Comparison of ENCODE assay signal across 8 mouse cellular contexts in genomic region chr9:114934231-114934630, GRCm38 (mm10). TPM values are rescaled to one million over a fixed set of nuclear protein-coding genes. Genes with fewer than 3 reads are reported as not detected.
A peak's percentile ranks its signal among the peaks of the same experiment; 100 is the strongest.
DNase-seq lines count a peak whose midpoint lies in the region; ATAC-seq lines count a peak whose summit lies in the region.

No protein-coding gene starts in this region.

- 61% methylated on average over 11 of the region's 11 CpGs for WGBS in lung, embryonic 15.5 days
- 58% methylated on average over 11 of the region's 11 CpGs for WGBS in embryonic facial prominence, embryonic 14.5 days
- WGBS in limb, embryonic 11.5 days: 63% methylated on average over 11 of the region's 11 CpGs

- H3K4me1 ChIP-seq in lung, embryonic 15.5 days: peaks cover 14% of the 10 kb centered on the region
- H3K4me1 ChIP-seq in embryonic facial prominence, embryonic 14.5 days (ENCODE audit: control insufficient read depth, insufficient read depth, low read length): peaks cover 11% of the 10 kb centered on the region
- H3K4me1 ChIP-seq in limb, embryonic 11.5 days (ENCODE audit: control insufficient read depth, insufficient read depth, low read length): peaks cover 7% of the 10 kb centered on the region; the same call in 1 of the 2 replicates

- H3K9ac ChIP-seq in lung, embryonic 15.5 days: no peak overlapping the region
- 0 out of 2 replicates have a peak overlapping the region, but pooled peaks have one; percentile 70 for H3K9ac ChIP-seq in embryonic facial prominence, embryonic 14.5 days (ENCODE audit: low read depth, low read length)
- no peak overlapping the region for H3K9ac ChIP-seq in limb, embryonic 11.5 days (ENCODE audit: low read length)

- intact Hi-C loops in gastrocnemius, postnatal 36 days (cut with DNase I): no loop called here

- H3K4me2 ChIP-seq in lung, embryonic 15.5 days: peak overlapping the region; percentile 96
- peak overlapping the region; percentile 92 for H3K4me2 ChIP-seq in embryonic facial prominence, embryonic 14.5 days (ENCODE audit: low read depth, low read length)
- peak overlapping the region; percentile 92; the same call in 1 of the 2 replicates for H3K4me2 ChIP-seq in limb, embryonic 11.5 days (ENCODE audit: low read depth, severe bottlenecking)

- H3K4me3 ChIP-seq in lung, embryonic 15.5 days: peak overlapping the region; percentile 65
- peak overlapping the region; percentile 78 for H3K4me3 ChIP-seq in embryonic facial prominence, embryonic 14.5 days (ENCODE audit: low read depth, low read length)
- no peak overlapping the region for H3K4me3 ChIP-seq in limb, embryonic 11.5 days (ENCODE audit: low read depth, low read length)

- no peaks in the 10 kb centered on the region for H3K27me3 ChIP-seq in lung, embryonic 15.5 days
- no peaks in the 10 kb centered on the region for H3K27me3 ChIP-seq in embryonic facial prominence, embryonic 14.5 days (replicated peaks; ENCODE audit: control insufficient read depth, insufficient read depth, low read length)
- H3K27me3 ChIP-seq in limb, embryonic 11.5 days (ENCODE audit: control insufficient read depth, insufficient read depth, low read length): no peaks in the 10 kb centered on the region

- DNase-seq in lung, postnatal 14 days: no peak
- DNase-seq in embryonic facial prominence, embryonic 14.5 days (ENCODE audit: low spot score): no peak
- no peak for DNase-seq in limb, embryonic 11.5 days (ENCODE audit: low spot score)
- DNase-seq in natural killer cell, adult 2 months (ENCODE audit: low spot score in 2 of 2): peak; percentile 5 to 21
- DNase-seq in cerebellum, postnatal 4 days (ENCODE audit: low spot score in 2 of 2): no peak
- no peak for DNase-seq in gastrocnemius, postnatal 36 days

- peak overlapping the region; percentile 20; the same call in 1 of the 2 replicates for H3K27ac ChIP-seq in lung, embryonic 15.5 days
- peak overlapping the region; percentile 28; the same call in 1 of the 2 replicates for H3K27ac ChIP-seq in embryonic facial prominence, embryonic 14.5 days (replicated peaks; ENCODE audit: low read depth, low read length)
- H3K27ac ChIP-seq in limb, embryonic 11.5 days (replicated peaks; ENCODE audit: low read depth, low read length): no peak overlapping the region

- no peaks in the 10 kb centered on the region for H3K36me3 ChIP-seq in lung, embryonic 15.5 days
- H3K36me3 ChIP-seq in embryonic facial prominence, embryonic 14.5 days (ENCODE audit: control insufficient read depth, insufficient read depth, low read length): no peaks in the 10 kb centered on the region
- H3K36me3 ChIP-seq in limb, embryonic 11.5 days (ENCODE audit: control insufficient read depth, insufficient read depth, low read length): no peaks in the 10 kb centered on the region

- no peak for ATAC-seq in lung, embryonic 15.5 days (ENCODE audit: borderline replicate concordance, extremely low read depth, low FRiP score, low TSS enrichment)
- ATAC-seq in embryonic facial prominence, embryonic 14.5 days (ENCODE audit: low read depth): no peak
- ATAC-seq in limb, embryonic 11.5 days (ENCODE audit: insufficient number of reproducible peaks, low FRiP score, low TSS enrichment, low read depth): no peak
- ATAC-seq in erythroid progenitor cell, adult 5-6 weeks (replicated peaks; ENCODE audit: low FRiP score, poor library complexity, severe bottlenecking): no peak

- H3K9me3 ChIP-seq in lung, embryonic 15.5 days: no peaks in the 10 kb centered on the region
- no peaks in the 10 kb centered on the region for H3K9me3 ChIP-seq in embryonic facial prominence, embryonic 14.5 days (ENCODE audit: control insufficient read depth, low read length)
- H3K9me3 ChIP-seq in limb, embryonic 11.5 days (ENCODE audit: control insufficient read depth, low read length): no peaks in the 10 kb centered on the region

RNA-seq across cellular contexts. Expression of gene Gpd1l, which starts 0.4 kb away (rescaled TPM):
- 16.4 and 17.9 TPM in 2 replicates for polyA plus RNA-seq in lung, embryonic 15.5 days (2015; fragmentation: Nextera tagmentation; extraction: Ambion mirVana)
- polyA plus RNA-seq in embryonic facial prominence, embryonic 14.5 days (2014; fragmentation: Nextera tagmentation; extraction: Ambion mirVana): 9.1 and 10.3 TPM in 2 replicates
- 6.7 and 7.8 TPM in 2 replicates for polyA plus RNA-seq in limb, embryonic 11.5 days (2014; fragmentation: Nextera tagmentation; extraction: Ambion mirVana)
- 8.6 and 12.2 TPM in 2 replicates for total RNA-seq in erythroid progenitor cell, adult 5-6 weeks (2015; ENCODE audit: low replicate concordance)
- 3.3 and 7.6 TPM in 2 replicates for total RNA-seq in erythroid progenitor cell, adult 5-6 weeks (2017; ENCODE audit: low replicate concordance)
- 10 to 100 TPM; 16.5 to 18.5 TPM for total RNA-seq in gastrocnemius, postnatal 36 days (2021)

RNA-seq across cellular contexts. Expression of gene Osbpl10, which starts 44.1 kb away (rescaled TPM):
- 2.4 and 3.5 TPM in 2 replicates for polyA plus RNA-seq in lung, embryonic 15.5 days (2015; fragmentation: Nextera tagmentation; extraction: Ambion mirVana)
- polyA plus RNA-seq in embryonic facial prominence, embryonic 14.5 days (2014; fragmentation: Nextera tagmentation; extraction: Ambion mirVana): 2.1 and 2.7 TPM in 2 replicates
- polyA plus RNA-seq in limb, embryonic 11.5 days (2014; fragmentation: Nextera tagmentation; extraction: Ambion mirVana): 1.3 and 1.4 TPM in 2 replicates
- not detected in 2 replicates for total RNA-seq in erythroid progenitor cell, adult 5-6 weeks (2015; ENCODE audit: low replicate concordance)
- total RNA-seq in erythroid progenitor cell, adult 5-6 weeks (2017; ENCODE audit: low replicate concordance): 0.39 TPM in 1 of 2 replicates, not detected in the other
- total RNA-seq in gastrocnemius, postnatal 36 days (2021): 1 to 10 TPM; 2.5 to 5.1 TPM

RNA-seq across cellular contexts. Expression of gene Rps27rt, which starts 48.3 kb away (rescaled TPM):
- polyA plus RNA-seq in lung, embryonic 15.5 days (2015; fragmentation: Nextera tagmentation; extraction: Ambion mirVana): 323 and 371 TPM in 2 replicates
- polyA plus RNA-seq in embryonic facial prominence, embryonic 14.5 days (2014; fragmentation: Nextera tagmentation; extraction: Ambion mirVana): 497 and 574 TPM in 2 replicates
- 365 and 432 TPM in 2 replicates for polyA plus RNA-seq in limb, embryonic 11.5 days (2014; fragmentation: Nextera tagmentation; extraction: Ambion mirVana)
- 81.7 and 147 TPM in 2 replicates for total RNA-seq in erythroid progenitor cell, adult 5-6 weeks (2015; ENCODE audit: low replicate concordance)
- 36.5 and 41.4 TPM in 2 replicates for total RNA-seq in erythroid progenitor cell, adult 5-6 weeks (2017; ENCODE audit: low replicate concordance)
- 10 to 100 TPM; 12.0 to 25.0 TPM for total RNA-seq in gastrocnemius, postnatal 36 days (2021)

Comparison
In these comparisons a context has a peak if more than half of its experiments do, and no peak if none do; other contexts are left out.
1. DNase-seq: peak in natural killer cell, adult 2 months (2 of 2); none in lung, postnatal 14 days (single experiment), embryonic facial prominence, embryonic 14.5 days (single experiment), limb, embryonic 11.5 days (single experiment), cerebellum, postnatal 4 days (0 of 2) and gastrocnemius, postnatal 36 days (0 of 2).
2. Peak in every context shown above with its lines, with median percentiles within 50 percentile points of each other: H3K4me2 ChIP-seq.